ENCODE assay signal across 16 mouse cellular contexts in genomic region chr16:57577519-57577918, GRCm38 (mm10). TPM values are rescaled to one million over a fixed set of nuclear protein-coding genes. Genes with fewer than 3 reads are reported as not detected.
DNase-seq lines count a peak whose midpoint lies in the region; ATAC-seq and TF ChIP-seq lines count a peak whose summit lies in the region.
"Had no signal": no experiment of that assay in that cellular context is flagged by ENCODE, and none has a peak within 500 bp of the region (broad histone marks: within the 10 kb centered on the region; RNA-seq: fewer than 3 reads in every experiment).

No protein-coding gene starts in this region.

- peak overlapping the region; percentile 1; the same call in 1 of the 2 replicates for H3K27ac ChIP-seq in heart, adult 2 months
- H3K27ac ChIP-seq in midbrain, postnatal 0 days (ENCODE audit: low read depth, low read length), result no peak overlapping the region
- H3K27ac ChIP-seq in midbrain, embryonic 10.5 days (replicated peaks), result no peak overlapping the region
- no peak overlapping the region for H3K27ac ChIP-seq in stomach, postnatal 0 days (replicated peaks)
- no peak overlapping the region for H3K27ac ChIP-seq in midbrain, embryonic 15.5 days
- H3K27ac ChIP-seq: forebrain, embryonic 12.5 days; hindbrain, embryonic 10.5 days; midbrain, embryonic 12.5 days had no signal

- no peak for TF ChIP-seq EP300 in heart, adult 2 months (IDR thresholded peaks at IDR 0.05; ENCODE audit: insufficient read depth, low read depth, low read length)
- no peak for TF ChIP-seq EP300 in stomach, postnatal 0 days (optimal IDR thresholded peaks at IDR 0.05)

- 76% methylated on average over 1 of the region's 1 CpGs for WGBS in heart, adult 2 months
- 91% methylated on average over 1 of the region's 1 CpGs for WGBS in midbrain, postnatal 0 days
- 82% methylated on average over 1 of the region's 1 CpGs for WGBS in midbrain, embryonic 10.5 days
- 79% methylated on average over 1 of the region's 1 CpGs for WGBS in stomach, postnatal 0 days
- 89% methylated on average over 1 of the region's 1 CpGs for WGBS in midbrain, embryonic 15.5 days

- peaks cover 9% of the 10 kb centered on the region for H3K4me1 ChIP-seq in heart, adult 2 months (ENCODE audit: control insufficient read depth, insufficient read depth, low read length)
- no peaks in the 10 kb centered on the region for H3K4me1 ChIP-seq in midbrain, postnatal 0 days (ENCODE audit: insufficient read depth, low read length)
- no peaks in the 10 kb centered on the region for H3K4me1 ChIP-seq in midbrain, embryonic 10.5 days
- no peaks in the 10 kb centered on the region for H3K4me1 ChIP-seq in stomach, postnatal 0 days (replicated peaks; ENCODE audit: control insufficient read depth, insufficient read depth)
- no peaks in the 10 kb centered on the region for H3K4me1 ChIP-seq in midbrain, embryonic 15.5 days
- H3K4me1 ChIP-seq: forebrain, embryonic 12.5 days; hindbrain, embryonic 10.5 days; midbrain, embryonic 12.5 days had no signal

- H3K9ac ChIP-seq in heart, adult 2 months (ENCODE audit: low read depth, low read length), result no peak overlapping the region
- H3K9ac ChIP-seq in midbrain, postnatal 0 days (replicated peaks; ENCODE audit: low read length, poor library complexity, severe bottlenecking), result no peak overlapping the region
- no peak overlapping the region for H3K9ac ChIP-seq in stomach, postnatal 0 days (ENCODE audit: low read length)
- no peak overlapping the region for H3K9ac ChIP-seq in midbrain, embryonic 15.5 days
- H3K9ac ChIP-seq: forebrain, embryonic 12.5 days; midbrain, embryonic 12.5 days had no signal

- intact Hi-C loops in heart, adult 2 months (cut with DNase I), result loop anchor here (1.0 to 10.0 kb wide), 4 partner anchors 45 to 335 kb away; no protein-coding TSS in a partner anchor
- intact Hi-C loops in heart, postnatal 36 days (cut with DNase I), result loop anchor here (2.0 to 5.0 kb wide), 3 partner anchors 45 to 179 kb away; no protein-coding TSS in a partner anchor

- H3K4me3 ChIP-seq in heart, adult 2 months, result no peak overlapping the region
- H3K4me3 ChIP-seq in midbrain, postnatal 0 days (ENCODE audit: low read depth, low read length), result no peak overlapping the region
- no peak overlapping the region for H3K4me3 ChIP-seq in midbrain, embryonic 10.5 days
- H3K4me3 ChIP-seq in stomach, postnatal 0 days (ENCODE audit: low read depth, low read length), result no peak overlapping the region
- no peak overlapping the region for H3K4me3 ChIP-seq in midbrain, embryonic 15.5 days
- H3K4me3 ChIP-seq: forebrain, embryonic 12.5 days; hindbrain, embryonic 10.5 days; midbrain, embryonic 12.5 days had no signal

- H3K36me3 ChIP-seq in heart, adult 2 months (ENCODE audit: control insufficient read depth, insufficient read depth, low read length), result peaks cover 47% of the 10 kb centered on the region
- no peaks in the 10 kb centered on the region for H3K36me3 ChIP-seq in midbrain, postnatal 0 days (ENCODE audit: insufficient read depth, low read length)
- no peaks in the 10 kb centered on the region for H3K36me3 ChIP-seq in midbrain, embryonic 10.5 days
- peaks cover 3% of the 10 kb centered on the region for H3K36me3 ChIP-seq in stomach, postnatal 0 days (ENCODE audit: control insufficient read depth, insufficient read depth, low read length)
- H3K36me3 ChIP-seq in midbrain, embryonic 15.5 days (replicated peaks), result no peaks in the 10 kb centered on the region
- H3K36me3 ChIP-seq: forebrain, embryonic 12.5 days; hindbrain, embryonic 10.5 days; midbrain, embryonic 12.5 days had no signal

- ATAC-seq in midbrain, postnatal 0 days (ENCODE audit: low FRiP score), result no peak
- ATAC-seq in common myeloid progenitor, adult 5-6 weeks (replicated peaks; ENCODE audit: low read depth, poor library complexity, severe bottlenecking), result peak; percentile 43; the same call in 1 of the 2 replicates
- ATAC-seq in stomach, postnatal 0 days (ENCODE audit: low FRiP score, low TSS enrichment), result no peak
- no peak for ATAC-seq in midbrain, embryonic 15.5 days (replicated peaks)

- H3K79me2 ChIP-seq in heart, adult 2 months (replicated peaks; ENCODE audit: control insufficient read depth, insufficient read depth, low read length), result no peaks in the 10 kb centered on the region

- no peaks in the 10 kb centered on the region for H3K9me3 ChIP-seq in midbrain, postnatal 0 days (ENCODE audit: low read length)
- H3K9me3 ChIP-seq in midbrain, embryonic 10.5 days (replicated peaks), result no peaks in the 10 kb centered on the region
- H3K9me3 ChIP-seq in stomach, postnatal 0 days (ENCODE audit: control insufficient read depth, low read length), result no peaks in the 10 kb centered on the region
- no peaks in the 10 kb centered on the region for H3K9me3 ChIP-seq in midbrain, embryonic 15.5 days
- H3K9me3 ChIP-seq: forebrain, embryonic 12.5 days; hindbrain, embryonic 10.5 days; midbrain, embryonic 12.5 days had no signal

- TF ChIP-seq CTCF in heart, adult 2 months (IDR thresholded peaks at IDR 0.05), result peak; percentile 74
- peak; percentile 43 for TF ChIP-seq CTCF in midbrain, postnatal 0 days (IDR thresholded peaks at IDR 0.05)
- TF ChIP-seq CTCF in stomach, postnatal 0 days (IDR thresholded peaks at IDR 0.05; ENCODE audit: low read depth), result peak; percentile 69

- DNase-seq in heart, adult 2 months, result no peak
- no peak for DNase-seq in heart, postnatal 36 days
- no peak for DNase-seq in midbrain, postnatal 0 days (ENCODE audit: low spot score)
- no peak for DNase-seq in midbrain, embryonic 10.5 days (ENCODE audit: low spot score)
- DNase-seq in stomach, postnatal 0 days (ENCODE audit: low spot score), result no peak
- no peak for DNase-seq in spleen, adult 12 weeks (ENCODE audit: low spot score)
- DNase-seq: adrenal gland, postnatal 36 days; cerebellum, postnatal 36 days; kidney, adult 9 months; spleen, adult 18-20 months had no signal

- TF ChIP-seq POLR2A in heart, adult 2 months (IDR thresholded peaks at IDR 0.05; ENCODE audit: insufficient read depth, low read depth, low read length), result no peak

- H3K27me3 ChIP-seq in heart, adult 2 months (ENCODE audit: control insufficient read depth, insufficient read depth, low read length), result no peaks in the 10 kb centered on the region
- H3K27me3 ChIP-seq in midbrain, postnatal 0 days (ENCODE audit: insufficient read depth, low read length), result no peaks in the 10 kb centered on the region
- H3K27me3 ChIP-seq in midbrain, embryonic 10.5 days (ENCODE audit: low read depth, poor library complexity, severe bottlenecking), result no peaks in the 10 kb centered on the region
- no peaks in the 10 kb centered on the region for H3K27me3 ChIP-seq in stomach, postnatal 0 days (ENCODE audit: control insufficient read depth, insufficient read depth, low read length)
- H3K27me3 ChIP-seq in midbrain, embryonic 15.5 days (replicated peaks), result no peaks in the 10 kb centered on the region
- H3K27me3 ChIP-seq: forebrain, embryonic 12.5 days; midbrain, embryonic 12.5 days had no signal

- H3K4me2 ChIP-seq in midbrain, postnatal 0 days (ENCODE audit: low read depth, low read length, poor library complexity, severe bottlenecking), result no peak overlapping the region
- H3K4me2 ChIP-seq in stomach, postnatal 0 days (replicated peaks; ENCODE audit: low read depth), result no peak overlapping the region
- H3K4me2 ChIP-seq in midbrain, embryonic 15.5 days, result no peak overlapping the region
- H3K4me2 ChIP-seq: forebrain, embryonic 12.5 days; heart, embryonic 11.5 days; midbrain, embryonic 12.5 days had no signal

RNA-seq across cellular contexts. Expression of gene Cmss1, which starts 29.1 kb away (rescaled TPM):
- 10 to 100 TPM; 66.9 to 74.3 TPM for total RNA-seq in heart, adult 2 months (2021)
- polyA plus RNA-seq in heart, adult 2 months (2012; rRNA removed), result 17.6 and 30.2 TPM in 2 replicates
- total RNA-seq in heart, postnatal 36 days (2021), result 10 to 100 TPM; 66.4 to 77.2 TPM
- total RNA-seq in midbrain, postnatal 0 days (2014; rRNA removed), result 14.7 and 23.9 TPM in 2 replicates
- 41.3 and 43.4 TPM in 2 replicates for polyA plus RNA-seq in midbrain, postnatal 0 days (2015; fragmentation: Nextera tagmentation; extraction: Ambion mirVana)
- polyA plus RNA-seq in midbrain, embryonic 10.5 days (2016; fragmentation: Nextera tagmentation; extraction: Ambion mirVana), result 56.3 and 67.3 TPM in 2 replicates
- 80.5 and 120 TPM in 2 replicates for total RNA-seq in common myeloid progenitor, adult 5-6 weeks (2017)
- polyA plus RNA-seq in stomach, postnatal 0 days (2015; fragmentation: Nextera tagmentation; extraction: Ambion mirVana), result 24.5 and 26.5 TPM in 2 replicates
- 35.0 and 36.4 TPM in 2 replicates for polyA plus RNA-seq in midbrain, embryonic 15.5 days (2015; fragmentation: Nextera tagmentation; extraction: Ambion mirVana)
